Mouse (Mus musculus) adrenal gland, adult 18-20 months (tissue): ENCODE data around the gene Plekhh3. TPM values are rescaled to one million over a fixed set of nuclear protein-coding genes. Genes with fewer than 3 reads are reported as not detected.
"Not testable (repeated sequence)": the region's sequence is repeated elsewhere in the genome, so short reads cannot be mapped to it uniquely, and the experiment has no call there.

Source experiments
- DNase-seq, 2 experiments: peaks; one replicate each; pipeline ENCODE4 v3.0.0; 2021 to 2022; ENCODE audit warnings: low spot score in 2 of 2
- microRNA-seq, 2 experiments: library from miRNA; unstranded; fragments of <30 nt; microRNA quantifications; one replicate each; pipeline ENCODE4 v1.2.0; 2021; ENCODE audit warnings: borderline number of aligned reads in 2 of 2
- total RNA-seq, 2 experiments: library from RNA; stranded (reverse); gene quantifications; 1 replicate in 1 of 2; 2 replicates in 1 of 2; pipeline ENCODE4 v1.2.3; 2021

Plekhh3 gene
- total RNA-seq, 2 experiments from 2014 or later, result 24.3 to 25.6 TPM

DNA sequence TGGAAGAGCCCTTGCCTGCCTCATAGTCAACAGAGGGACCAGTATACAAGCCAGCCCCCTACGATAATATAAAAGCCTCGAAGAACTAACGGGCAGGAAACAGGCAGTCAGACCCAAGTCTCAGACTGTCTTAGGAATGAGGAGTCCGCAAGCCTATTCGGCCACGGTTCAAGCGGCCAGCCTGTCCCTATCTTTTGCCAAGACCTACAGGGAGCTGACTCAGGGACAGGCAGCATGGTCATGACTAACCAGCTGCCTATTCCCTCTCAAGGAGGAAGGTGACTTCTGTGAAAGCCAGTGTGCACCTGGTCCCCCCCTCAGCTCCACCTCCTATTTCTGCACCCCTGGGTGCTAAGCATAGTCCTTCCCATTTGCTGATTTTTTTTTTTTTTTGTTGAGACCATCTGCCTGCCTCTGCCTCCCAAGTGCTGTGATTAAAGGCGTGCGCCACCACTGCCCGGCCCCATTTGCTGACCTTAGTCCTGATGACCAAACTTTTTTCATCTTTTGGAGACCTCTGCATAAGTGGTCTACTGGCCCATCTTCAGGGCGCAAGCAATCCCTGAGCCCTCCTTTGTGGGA lies 42.1 kb downstream of the Plekhh3 start:
- no peak for DNase-seq

- no peak for DNase-seq
Observed at GRCm38 (mm10) chr11:101127075-101127474, 44.1 kb downstream of the Plekhh3 start.

DNA sequence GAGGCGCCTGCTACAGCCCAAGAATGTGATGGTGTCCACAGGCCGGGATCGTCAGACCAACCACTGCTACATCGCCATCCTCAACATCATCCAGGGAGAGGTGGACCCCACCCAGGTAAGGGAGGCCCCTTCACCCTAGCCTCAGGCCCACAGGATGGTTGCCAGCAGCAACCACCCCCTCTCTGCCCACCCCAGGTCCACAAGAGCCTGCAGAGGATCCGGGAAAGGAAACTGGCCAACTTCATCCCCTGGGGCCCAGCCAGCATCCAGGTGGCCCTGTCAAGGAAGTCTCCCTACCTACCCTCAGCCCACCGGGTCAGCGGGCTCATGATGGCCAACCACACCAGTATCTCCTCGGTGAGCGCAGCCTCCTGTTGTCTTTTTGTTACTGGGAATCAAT lies 46.1 kb downstream of the Plekhh3 start:
- DNase-seq, result not testable (repeated sequence)

DNA sequence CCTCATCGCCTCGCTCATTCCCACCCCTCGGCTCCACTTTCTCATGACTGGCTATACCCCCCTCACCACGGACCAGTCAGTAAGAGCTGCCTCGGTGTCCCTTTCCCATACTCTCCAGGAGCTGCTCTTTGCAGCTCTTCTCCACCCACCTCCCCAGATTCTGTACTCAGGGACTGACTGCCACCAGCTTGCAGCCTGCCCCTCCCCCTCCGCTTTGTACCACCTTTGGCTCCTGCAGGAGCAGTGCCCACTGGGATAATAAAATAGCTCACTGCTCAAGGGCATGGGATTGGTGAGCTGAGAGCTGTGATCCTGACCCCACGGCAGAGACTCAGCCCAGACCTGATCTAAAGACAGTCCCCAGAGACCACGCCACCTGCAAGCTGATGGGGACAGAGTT lies 46.7 kb downstream of the Plekhh3 start:
- not testable (repeated sequence) for DNase-seq

DNA sequence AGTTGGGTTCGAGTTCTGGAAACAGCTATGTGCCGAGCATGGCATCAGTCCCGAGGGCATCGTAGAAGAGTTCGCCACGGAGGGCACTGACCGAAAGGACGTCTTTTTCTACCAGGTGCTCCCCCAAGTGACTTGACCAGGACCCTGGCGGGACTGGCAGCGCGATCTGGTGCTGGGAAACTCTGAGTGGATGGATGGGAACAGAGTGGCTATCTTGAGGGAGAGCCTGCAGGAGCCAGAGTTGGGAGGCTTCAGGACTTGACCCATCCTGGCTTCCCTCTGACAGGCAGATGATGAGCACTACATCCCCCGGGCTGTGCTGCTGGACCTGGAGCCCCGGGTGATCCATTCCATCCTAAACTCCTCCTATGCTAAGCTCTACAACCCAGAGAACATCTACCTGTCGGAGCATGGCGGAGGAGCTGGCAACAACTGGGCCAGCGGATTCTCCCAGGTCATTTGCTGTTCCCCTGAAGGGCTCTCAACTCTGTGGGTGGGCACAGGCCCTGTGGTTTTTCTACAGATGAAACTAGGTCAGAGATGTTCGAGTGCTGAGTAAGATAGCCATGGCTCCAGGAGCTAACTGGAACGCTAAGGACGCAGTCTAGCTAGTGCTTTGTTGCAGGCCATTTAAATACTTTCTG lies 50.5 kb downstream of the Plekhh3 start:
- DNase-seq, result peak; percentile 33

DNA sequence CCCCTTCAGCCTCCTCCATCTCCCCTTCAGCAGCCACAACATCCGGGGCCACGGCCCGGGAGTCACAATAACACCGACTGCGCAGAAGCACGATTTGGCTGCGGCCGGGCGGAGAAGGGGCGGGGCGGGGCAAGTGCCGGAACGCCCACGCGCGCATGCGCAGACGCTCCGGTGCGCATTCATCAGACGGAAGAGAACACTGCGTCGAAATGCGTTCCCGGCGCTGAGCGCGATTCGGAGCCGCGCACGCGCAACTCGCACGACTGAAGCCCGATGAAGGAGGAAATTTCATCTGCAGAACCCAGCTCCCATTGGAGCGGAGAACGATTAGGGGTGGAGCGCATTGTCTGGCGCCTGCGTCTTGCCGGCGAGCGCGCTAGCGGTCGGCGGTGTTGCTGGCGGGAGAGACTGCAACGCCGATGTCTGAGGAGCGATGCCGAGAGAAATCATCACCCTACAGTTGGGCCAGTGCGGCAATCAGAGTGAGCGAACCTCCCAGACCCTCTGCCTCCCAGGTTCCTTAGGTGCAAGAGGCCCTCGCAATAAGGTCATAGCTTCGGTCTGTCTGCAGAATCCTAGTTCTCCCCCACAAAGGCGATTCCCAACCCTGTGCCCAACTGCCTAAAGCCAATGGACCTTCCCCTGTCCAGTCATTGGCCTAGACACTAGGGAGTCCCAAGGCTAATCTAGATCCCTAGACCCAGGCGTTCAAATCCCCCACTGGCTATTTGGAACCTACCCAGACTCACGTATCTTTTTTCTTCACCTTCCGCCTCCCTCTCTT lies 51.2 kb downstream of the Plekhh3 start, which contains the start of the genes Retreg3 and Tubg1:
TSS of gene Retreg3 (minus strand) at position 133 of the 784 bp plus-strand sequence.
TSS of gene Tubg1 (plus strand) at position 178 of the 784 bp plus-strand sequence.
- peak; percentile 99 for DNase-seq

DNA sequence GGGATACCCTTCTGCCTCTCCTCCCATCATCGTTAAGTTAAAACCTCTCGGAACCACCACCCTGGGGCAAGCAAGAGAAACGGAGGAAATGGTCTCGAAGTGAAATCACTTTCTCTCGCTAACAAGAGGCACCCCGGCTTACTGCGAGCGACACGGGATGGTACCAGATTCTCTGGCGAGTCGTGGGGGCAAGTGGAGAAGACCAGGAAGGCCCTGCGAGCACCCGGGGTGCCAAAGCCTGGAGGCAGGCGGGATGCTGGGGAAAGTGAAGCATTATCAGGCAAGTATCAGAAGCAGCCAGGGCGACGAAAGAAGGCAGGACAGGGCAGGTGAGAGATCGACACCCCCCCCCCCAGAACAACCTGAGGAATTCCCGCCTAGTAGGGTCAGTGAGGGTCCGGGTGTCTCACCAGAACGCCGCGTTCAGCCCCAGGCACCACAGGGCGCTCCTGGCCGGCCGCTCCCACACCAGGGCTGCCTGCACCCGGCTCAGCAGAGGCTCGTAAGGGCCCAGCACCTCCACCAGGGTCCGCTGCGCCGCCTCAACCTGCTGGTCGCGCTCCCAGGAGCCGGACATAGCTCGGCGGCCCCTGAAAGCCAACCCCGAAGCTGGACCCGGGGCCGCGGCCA lies 51.9 kb downstream of the Plekhh3 start:
- no peak for DNase-seq

- DNase-seq, result no peak
Observed at GRCm38 (mm10) chr11:101118105-101118504, 53.0 kb downstream of the Plekhh3 start.

GRCm38 (mm10) chr11:101115564-101115963 lies 55.6 kb downstream of the Plekhh3 start:
- no peak for DNase-seq

Small RNA genes within 50 kb of the gene (microRNA-seq; reads per million reads assigned to microRNA genes)
- gene Gm27626, result 0 reads per million in 2 experiments

Other genes with a start within 250 kb of the Plekhh3 start
- 100 to 1,000 TPM in 1 of 2 experiments, 10 to 100 TPM in 1; 87.0 to 102 TPM for gene Stat3, start 231.8 kb downstream of the Plekhh3 start, total RNA-seq
- gene Cavin1, start 200.5 kb downstream of the Plekhh3 start, total RNA-seq, result 100 to 1,000 TPM; 296 to 352 TPM
- gene Atp6v0a1, start 161.9 kb downstream of the Plekhh3 start, total RNA-seq, result 100 to 1,000 TPM; 120 to 176 TPM
- gene Naglu, start 101.3 kb downstream of the Plekhh3 start, total RNA-seq, result 10 to 100 TPM; 25.8 to 39.0 TPM
- gene Hsd17b1, start 92.9 kb downstream of the Plekhh3 start, total RNA-seq, result 1 to 10 TPM; 1.2 to 2.0 TPM
- 10 to 100 TPM; 84.4 to 94.1 TPM for gene Coasy, start 88.8 kb downstream of the Plekhh3 start, total RNA-seq
- gene Mlx, start 84.1 kb downstream of the Plekhh3 start, total RNA-seq, result 10 to 100 TPM; 46.5 to 61.8 TPM
- 1 to 10 TPM; 2.8 to 3.8 TPM for gene Psmc3ip, start 75.9 kb downstream of the Plekhh3 start, total RNA-seq
- 10 to 100 TPM; 50.3 to 57.4 TPM for gene Retreg3, start 51.5 kb downstream of the Plekhh3 start, total RNA-seq
- gene Tubg1, start 51.4 kb downstream of the Plekhh3 start, total RNA-seq, result 10 to 100 TPM; 32.9 to 37.0 TPM
- gene Tubg2, start 15.4 kb downstream of the Plekhh3 start, total RNA-seq, result 1 to 10 TPM; 5.9 to 6.4 TPM
- gene Cntnap1, start 828 bp downstream of the Plekhh3 start, total RNA-seq, result 1 to 10 TPM; 6.4 to 7.3 TPM
- under 1 TPM in 1 of 2 experiments, not detected in 1; 0.51 TPM for gene Ccr10, start 4.1 kb upstream of the Plekhh3 start, total RNA-seq
- 10 to 100 TPM; 29.5 to 35.6 TPM for gene Ezh1, start 55.1 kb upstream of the Plekhh3 start, total RNA-seq
- 10 to 100 TPM; 38.3 to 41.4 TPM for gene Ramp2, start 74.7 kb upstream of the Plekhh3 start, total RNA-seq
- gene Vps25, start 82.4 kb upstream of the Plekhh3 start, total RNA-seq, result 100 to 1,000 TPM in 1 of 2 experiments, 10 to 100 TPM in 1; 89.3 to 113 TPM
- gene Wnk4, start 89.2 kb upstream of the Plekhh3 start, total RNA-seq, result 1 to 10 TPM; 4.1 to 4.6 TPM
- gene Cntd1, start 107.7 kb upstream of the Plekhh3 start, total RNA-seq, result under 1 TPM; 0.33 to 0.99 TPM
- 10 to 100 TPM; 79.9 to 86.3 TPM for gene Coa3, start 107.8 kb upstream of the Plekhh3 start, total RNA-seq
- 100 to 1,000 TPM; 151 to 161 TPM for gene Becn1, start 130.9 kb upstream of the Plekhh3 start, total RNA-seq
- 100 to 1,000 TPM; 139 to 164 TPM for gene Psme3, start 144.9 kb upstream of the Plekhh3 start, total RNA-seq
- 1 to 10 TPM; 6.0 to 7.0 TPM for gene Aoc2, start 153.7 kb upstream of the Plekhh3 start, total RNA-seq
- gene Aoc3, start 159.3 kb upstream of the Plekhh3 start, total RNA-seq, result 100 to 1,000 TPM in 1 of 2 experiments, 10 to 100 TPM in 1; 40.0 to 124 TPM
- 10 to 100 TPM; 13.0 to 27.5 TPM for gene G6pc, start 196.2 kb upstream of the Plekhh3 start, total RNA-seq
- 10 to 100 TPM; 29.1 to 38.1 TPM for gene Aarsd1, start 246.3 kb upstream of the Plekhh3 start, total RNA-seq